Mouse (Mus musculus) heart, embryonic 14.5 days (tissue): ENCODE results near the gene Cd6. TPM values are rescaled to one million over a fixed set of nuclear protein-coding genes. Genes with fewer than 3 reads are reported as not detected.

Experiments
- ATAC-seq: fragments of 200-750 bp; cut with Nextera tagmentation; 2 replicates; pipeline ENCODE4 v1.8.0; 2017; ENCODE audit warnings: low read depth, moderate TSS enrichment; ENCODE audit not compliant: insufficient number of reproducible peaks, insufficient read depth, low FRiP score
- H3K27ac ChIP-seq, 2 experiments: fragments of 200-500 bp in 1 of 2; fragments of 300-500 bp in 1 of 2; sonication (generic) in 1 of 2; replicated peaks in 1 of 2; 2 replicates each; pipeline ENCODE4 v1.5.1; 2012 to 2014; ENCODE audit warnings: low read depth in 2 of 2, low read length in 2 of 2, control low read depth in 1 of 2, mild to moderate bottlenecking in 1 of 2, mixed read lengths in 1 of 2; ENCODE audit not compliant: control insufficient read depth in 1 of 2, insufficient read depth in 1 of 2
- H3K27me3 ChIP-seq: fragments of 300-500 bp; sonication (generic); 2 replicates; pipeline ENCODE4 v1.6.1; 2014; ENCODE audit warnings: mild to moderate bottlenecking, low read length, control low read depth; ENCODE audit not compliant: control insufficient read depth, insufficient read depth
- H3K36me3 ChIP-seq: fragments of 300-500 bp; sonication (generic); 2 replicates; pipeline ENCODE4 v1.6.1; 2014; ENCODE audit warnings: mild to moderate bottlenecking, control low read depth, low read length, mixed read lengths; ENCODE audit not compliant: control insufficient read depth, insufficient read depth
- H3K4me1 ChIP-seq, 2 experiments: fragments of 200-500 bp in 1 of 2; fragments of 300-500 bp in 1 of 2; sonication (generic) in 1 of 2; 2 replicates each; pipeline ENCODE4 v1.6.1; 2012 to 2014; ENCODE audit warnings: low read length in 2 of 2, control low read depth in 1 of 2, mixed read lengths in 1 of 2; ENCODE audit not compliant: control insufficient read depth in 2 of 2, insufficient read depth in 2 of 2
- H3K4me2 ChIP-seq: fragments of 300-500 bp; sonication (generic); 2 replicates; pipeline ENCODE4 v1.6.1; 2014; ENCODE audit warnings: mild to moderate bottlenecking, low read length
- H3K4me3 ChIP-seq, 2 experiments: fragments of 200-500 bp in 1 of 2; fragments of 300-500 bp in 1 of 2; sonication (generic) in 1 of 2; 2 replicates each; pipeline ENCODE4 v1.5.1; 2012 to 2014; ENCODE audit warnings: low read length in 2 of 2, mild to moderate bottlenecking in 2 of 2, control low read depth in 1 of 2, low read depth in 1 of 2, moderate library complexity in 1 of 2; ENCODE audit not compliant: control insufficient read depth in 1 of 2, insufficient read depth in 1 of 2
- H3K9ac ChIP-seq: fragments of 300-500 bp; sonication (generic); 2 replicates; pipeline ENCODE4 v1.6.1; 2014; ENCODE audit warnings: mild to moderate bottlenecking, low read length
- H3K9me3 ChIP-seq: fragments of 300-500 bp; sonication (generic); 2 replicates; pipeline ENCODE4 v1.6.1; 2016; ENCODE audit warnings: low read length, control low read depth; ENCODE audit not compliant: control insufficient read depth
- WGBS: fragments of 180-500 bp; shearing (Covaris S2); extraction: QIAGEN DNeasy Blood & Tissue Kit; methylation state at CpG from one replicate; pipeline ENCODE4 v1.1.7; 2014; 5-methylcytosine and 5-hydroxymethylcytosine counted together
- polyA plus RNA-seq: library from polyadenylated mRNA; unstranded; fragments of >200 nt; fragmentation: Nextera tagmentation; extraction: Ambion mirVana; gene quantifications from 2 replicates; pipeline ENCODE4 v1.2.1, GENCODE M21; 2014

Cd6 gene
- polyA plus RNA-seq, 1 experiment from 2014 or later, result not detected

DNA sequence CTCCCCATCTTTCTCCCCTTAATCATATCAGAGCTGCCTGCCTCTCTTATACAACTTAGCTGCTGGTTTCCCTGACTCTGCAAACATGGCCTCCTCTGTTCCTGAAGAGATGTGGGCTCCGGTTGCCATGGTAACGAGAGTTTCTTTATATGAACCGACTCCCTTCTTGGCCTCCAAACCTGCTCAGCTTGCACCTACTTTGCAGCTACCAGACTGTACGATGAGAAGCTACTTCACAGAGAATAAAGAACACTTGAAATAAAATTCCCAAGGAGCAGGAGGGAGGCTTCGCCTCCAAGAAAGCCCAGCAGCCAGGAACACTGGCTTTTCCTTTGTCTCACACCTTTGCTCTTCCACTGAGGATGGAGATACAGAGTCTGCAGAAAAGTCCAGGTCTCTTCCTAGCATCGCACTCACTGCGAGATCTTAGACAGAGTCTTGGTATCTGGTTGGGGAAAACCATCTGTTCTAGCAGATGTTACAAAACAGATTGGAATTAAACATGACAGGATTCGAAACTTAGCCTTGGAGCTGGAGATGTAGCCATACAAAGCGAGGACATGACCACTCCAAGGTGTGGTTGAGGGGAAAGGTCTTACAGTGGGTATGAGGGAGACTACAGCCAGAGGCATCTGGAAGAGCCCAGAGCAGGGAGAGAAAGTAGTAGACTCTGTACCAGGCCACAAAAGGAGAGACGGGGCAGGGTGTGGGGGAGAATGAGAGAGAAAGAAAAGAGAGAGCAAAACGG is 20.3 kb downstream of the Cd6 start:
- Histone ChIP-seq H3K27me3 (no peaks in the 10 kb centered on the region), H3K27ac (no peak overlapping the region), H3K9ac (no peak overlapping the region), H3K9me3 (no peaks in the 10 kb centered on the region), H3K36me3 (no peaks in the 10 kb centered on the region), H3K4me3 (no peak overlapping the region), H3K4me1 (no peaks in the 10 kb centered on the region), H3K4me2 (no peak overlapping the region)
- no peak for ATAC-seq
- WGBS, result 74% methylated on average over 11 of the region's 11 CpGs

DNA sequence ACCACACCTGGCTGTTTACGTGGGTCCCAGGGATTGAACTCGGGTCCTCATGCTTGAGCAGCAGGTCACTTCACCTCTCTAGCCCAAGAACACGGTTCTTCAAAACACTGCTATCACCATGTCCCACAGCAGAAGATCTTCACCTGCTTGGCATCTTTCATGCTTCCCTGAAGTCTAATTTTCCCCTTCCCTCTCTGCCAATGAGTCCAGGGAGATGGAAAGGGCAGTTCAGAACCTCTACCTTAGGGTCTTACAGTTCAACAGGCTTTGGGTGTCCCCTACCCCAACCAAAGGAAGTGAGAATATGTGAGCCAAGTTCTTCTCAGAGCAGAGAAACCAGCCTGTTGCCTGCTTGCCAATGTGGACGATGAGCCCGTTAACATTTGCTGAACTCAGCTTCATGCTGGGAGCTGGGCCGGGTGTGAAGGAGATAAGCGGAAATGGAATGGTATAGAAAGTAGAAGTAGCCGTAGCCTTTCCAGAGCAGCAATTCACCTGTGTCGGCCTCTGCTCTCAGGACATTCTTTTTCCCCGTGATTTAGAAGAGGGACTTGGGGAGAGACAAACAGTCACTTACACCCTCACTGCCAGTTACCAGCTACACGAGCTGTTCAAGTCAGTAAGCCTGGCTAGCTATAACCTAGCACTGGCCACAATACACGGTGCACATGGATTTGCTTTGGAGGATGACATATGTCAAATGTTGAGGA is 21.2 kb downstream of the Cd6 start:
- Histone ChIP-seq H3K36me3 (no peaks in the 10 kb centered on the region), H3K4me3 (no peak overlapping the region), H3K27ac (no peak overlapping the region), H3K27me3 (no peaks in the 10 kb centered on the region), H3K4me2 (no peak overlapping the region), H3K9ac (no peak overlapping the region), H3K9me3 (no peaks in the 10 kb centered on the region), H3K4me1 (no peaks in the 10 kb centered on the region)
- WGBS, result 70% methylated on average over 12 of the region's 12 CpGs
- no peak for ATAC-seq

DNA sequence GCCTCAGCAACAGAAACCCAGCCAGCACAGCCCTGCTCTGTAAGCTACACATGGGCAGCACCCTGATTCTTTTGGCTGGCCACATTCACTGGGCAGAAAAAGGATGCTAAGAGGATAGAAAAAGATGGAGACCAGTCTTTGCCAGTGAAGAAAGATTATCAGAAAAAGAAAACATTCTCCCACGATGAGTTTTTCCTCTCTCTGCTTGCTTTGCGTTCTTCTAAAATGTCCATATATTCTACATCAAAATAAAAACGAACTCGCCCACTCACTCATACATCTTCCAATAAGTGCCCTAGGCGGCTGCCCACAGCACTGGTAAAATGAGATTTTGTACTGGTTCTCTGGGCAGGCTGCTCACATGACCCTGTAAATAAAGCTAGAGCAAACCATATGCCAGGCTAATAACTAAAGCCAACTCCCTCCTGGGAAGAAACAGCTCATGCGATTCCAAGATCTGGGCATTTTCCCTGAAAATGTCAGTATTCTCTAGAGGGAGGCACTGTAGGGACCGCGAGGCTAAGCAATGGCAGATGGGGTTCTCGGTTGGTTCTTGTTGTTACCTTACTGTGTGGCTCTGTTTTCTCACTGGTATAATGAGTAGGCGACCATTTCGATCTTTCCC is 24.1 kb downstream of the Cd6 start:
- WGBS, result 82% methylated on average over 11 of the region's 11 CpGs

DNA sequence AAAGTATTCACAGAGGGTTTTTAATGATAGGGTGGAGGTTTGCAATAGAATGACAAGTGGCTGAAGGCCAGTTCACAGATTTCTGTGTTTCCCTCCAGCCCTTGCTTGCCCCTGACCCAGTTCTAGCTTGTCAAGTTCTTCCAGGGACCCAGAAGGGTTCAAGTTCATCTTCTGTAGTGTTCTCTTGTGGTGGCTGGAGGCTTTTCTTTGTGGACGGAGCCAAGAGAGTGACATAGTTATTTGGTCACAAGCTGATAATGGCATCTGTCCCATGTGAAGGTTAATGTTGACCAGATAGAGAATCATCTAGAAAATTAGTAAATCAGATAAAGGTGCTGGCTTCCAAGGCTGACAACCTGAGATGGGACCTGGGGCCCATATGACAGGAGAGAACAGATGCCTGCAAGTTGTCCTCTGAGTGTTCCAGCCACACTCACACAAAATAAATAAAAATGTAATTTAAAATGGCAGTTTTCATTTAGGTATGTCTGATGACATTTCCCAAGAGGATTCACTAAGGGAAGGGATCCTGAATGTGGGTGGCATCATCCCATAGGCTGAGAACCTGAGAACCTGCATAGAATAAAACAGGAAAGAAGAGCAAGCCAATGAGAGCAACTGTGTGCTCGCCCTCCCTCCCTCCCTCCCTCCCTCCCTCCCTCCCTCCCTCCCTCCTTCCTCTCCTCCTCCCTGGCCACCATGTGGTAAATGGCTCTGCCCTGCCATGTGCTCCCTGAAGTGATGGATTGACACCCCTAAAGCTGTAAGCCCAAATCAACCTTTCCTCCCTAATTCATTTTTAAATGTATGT is 24.8 kb downstream of the Cd6 start:
- Histone ChIP-seq H3K4me3 (no peak overlapping the region), H3K9ac (no peak overlapping the region), H3K27ac (no peak overlapping the region), H3K4me2 (no peak overlapping the region), H3K4me1 (no peaks in the 10 kb centered on the region), H3K9me3 (no peaks in the 10 kb centered on the region), H3K27me3 (no peaks in the 10 kb centered on the region), H3K36me3 (no peaks in the 10 kb centered on the region)
- WGBS, result 84% methylated on average over 2 of the region's 2 CpGs
- ATAC-seq, result no peak

More for the DNA sequence above, 24.1 kb downstream of the Cd6 start:
- Histone ChIP-seq H3K36me3 (no peaks in the 10 kb centered on the region), H3K4me3 (no peak overlapping the region), H3K27me3 (no peaks in the 10 kb centered on the region), H3K9ac (no peak overlapping the region), H3K4me1 (no peaks in the 10 kb centered on the region), H3K27ac (no peak overlapping the region), H3K9me3 (no peaks in the 10 kb centered on the region), H3K4me2 (no peak overlapping the region)
- ATAC-seq, result no peak

DNA sequence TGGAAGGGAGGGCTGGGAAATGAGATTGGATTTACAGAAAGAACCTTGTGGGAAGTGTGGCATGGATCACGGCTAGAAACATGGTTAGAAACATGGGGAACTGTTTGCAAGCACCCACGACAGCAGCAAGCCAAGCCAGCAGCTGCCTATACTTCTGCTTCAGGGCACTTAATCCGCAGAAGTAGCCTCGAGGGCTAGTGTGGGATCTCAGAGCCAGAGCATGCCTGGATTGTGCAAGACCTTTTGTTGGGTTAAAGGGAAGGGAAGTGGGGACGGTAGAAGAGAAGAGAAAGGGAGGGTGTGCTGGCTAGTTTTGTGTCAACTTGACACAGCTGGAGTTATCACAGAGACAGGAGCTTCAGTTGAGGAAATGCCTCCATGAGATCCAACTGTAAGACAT is 26.1 kb downstream of the Cd6 start:
- WGBS, result 66% methylated on average over 5 of the region's 5 CpGs
- H3K36me3 ChIP-seq, result no peaks in the 10 kb centered on the region
- no peak overlapping the region for H3K4me2 ChIP-seq
- H3K9me3 ChIP-seq, result no peaks in the 10 kb centered on the region
- no peak overlapping the region for H3K9ac ChIP-seq
- ATAC-seq, result no peak
- H3K27ac ChIP-seq, result no peak overlapping the region
- no peaks in the 10 kb centered on the region for H3K4me1 ChIP-seq
- H3K4me3 ChIP-seq, result no peak overlapping the region
- no peaks in the 10 kb centered on the region for H3K27me3 ChIP-seq

DNA sequence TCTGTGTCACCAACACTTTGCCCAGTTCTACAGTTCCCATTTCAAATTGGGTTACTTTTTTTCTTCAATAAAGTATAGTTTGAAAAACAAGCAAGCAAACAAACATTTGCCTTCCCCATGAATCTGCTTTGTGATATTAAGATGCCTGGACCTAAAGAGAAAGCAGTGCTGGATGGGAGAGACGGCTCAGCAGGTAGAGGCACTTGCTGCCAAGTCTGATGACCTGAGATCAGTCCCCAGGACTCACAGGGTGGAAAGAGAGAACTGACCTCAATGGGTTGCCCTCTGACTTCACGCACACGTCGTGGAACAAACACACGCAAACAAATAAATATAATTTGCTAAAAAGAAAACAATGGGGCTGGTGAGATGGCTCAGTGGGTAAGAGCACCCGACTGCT is 28.0 kb downstream of the Cd6 start:
- H3K27me3 ChIP-seq, result no peaks in the 10 kb centered on the region; the same call in 1 of the 2 replicates
- H3K4me3 ChIP-seq, result no peak overlapping the region
- H3K36me3 ChIP-seq, result no peaks in the 10 kb centered on the region
- no peak overlapping the region for H3K9ac ChIP-seq
- ATAC-seq, result no peak
- H3K9me3 ChIP-seq, result no peaks in the 10 kb centered on the region
- H3K4me1 ChIP-seq, result no peaks in the 10 kb centered on the region
- 78% methylated on average over 6 of the region's 6 CpGs for whole genome bisulfite sequencing
- H3K27ac ChIP-seq, result no peak overlapping the region
- no peak overlapping the region for H3K4me2 ChIP-seq

DNA sequence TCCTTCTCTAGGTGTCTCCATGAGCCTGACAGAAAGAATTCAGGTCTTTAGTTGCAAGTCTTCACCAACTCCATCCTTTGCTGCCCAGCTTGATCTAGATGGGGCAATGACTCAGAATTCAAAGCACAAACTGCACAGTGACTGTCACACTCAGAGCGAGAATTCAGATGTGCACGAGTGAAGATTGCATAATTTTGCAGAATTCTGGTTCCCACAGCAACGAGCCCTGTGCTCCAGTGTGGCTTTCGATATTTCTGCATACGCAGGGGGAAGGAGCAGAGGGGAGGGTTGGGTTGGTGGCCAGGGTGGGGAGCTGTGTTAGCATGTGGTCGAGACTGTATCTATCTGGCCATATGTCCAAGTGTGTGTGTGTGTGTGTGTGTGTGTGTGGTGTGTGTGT is 28.8 kb downstream of the Cd6 start:
- no peak for ATAC-seq
- no peak overlapping the region for H3K4me3 ChIP-seq
- no peaks in the 10 kb centered on the region for H3K4me1 ChIP-seq
- no peak overlapping the region for H3K9ac ChIP-seq
- no peak overlapping the region for H3K27ac ChIP-seq
- no peaks in the 10 kb centered on the region; the same call in 1 of the 2 replicates for H3K27me3 ChIP-seq
- WGBS, result 69% methylated on average over 6 of the region's 6 CpGs
- H3K4me2 ChIP-seq, result no peak overlapping the region
- no peaks in the 10 kb centered on the region for H3K36me3 ChIP-seq
- H3K9me3 ChIP-seq, result no peaks in the 10 kb centered on the region
